Mouse (Mus musculus) B cell, adult 2 months (primary cell): ENCODE results near the gene Map4k1.

Source experiments
- DNase-seq, 2 experiments: peaks; one replicate each; pipeline ENCODE4 v3.0.0; 2022

The Map4k1 gene

DNA sequence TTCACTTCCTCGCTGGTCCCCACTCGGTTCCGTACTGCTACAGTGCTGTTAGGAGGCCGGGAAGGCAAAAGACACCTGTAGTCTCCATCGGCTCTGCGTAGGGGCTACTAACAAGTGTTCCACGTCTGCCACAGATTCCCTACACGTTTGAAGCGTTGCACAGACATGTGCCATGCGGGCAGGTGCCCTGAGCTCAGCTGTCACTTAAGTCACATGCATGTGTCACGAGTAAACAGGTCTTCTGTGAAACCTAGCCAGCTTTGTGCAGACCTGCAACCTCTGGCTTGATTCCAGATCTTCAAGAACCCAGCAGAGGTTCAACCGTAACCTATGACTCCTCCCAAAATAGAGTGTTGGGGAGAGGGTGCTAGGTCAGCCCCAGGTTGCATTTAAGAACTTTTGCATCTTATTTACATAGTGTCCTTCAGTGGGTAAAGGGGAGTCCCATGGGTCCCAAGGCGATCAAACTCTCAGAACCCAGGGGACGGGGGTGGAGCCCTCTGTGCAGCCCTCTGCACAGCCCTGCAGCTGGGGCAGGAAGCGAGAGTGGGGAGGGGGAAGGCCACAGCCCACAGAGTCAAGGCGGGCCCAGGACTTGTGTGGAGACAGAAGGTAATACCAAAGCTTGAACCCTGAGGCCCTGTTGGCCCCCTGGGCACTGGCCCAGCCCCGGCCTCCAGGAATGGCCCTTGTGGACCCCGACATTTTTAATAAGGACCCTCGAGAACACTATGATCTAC is 594 bp downstream of the Map4k1 start:
- peak; percentile 91 to 94 for DNase-seq

DNA sequence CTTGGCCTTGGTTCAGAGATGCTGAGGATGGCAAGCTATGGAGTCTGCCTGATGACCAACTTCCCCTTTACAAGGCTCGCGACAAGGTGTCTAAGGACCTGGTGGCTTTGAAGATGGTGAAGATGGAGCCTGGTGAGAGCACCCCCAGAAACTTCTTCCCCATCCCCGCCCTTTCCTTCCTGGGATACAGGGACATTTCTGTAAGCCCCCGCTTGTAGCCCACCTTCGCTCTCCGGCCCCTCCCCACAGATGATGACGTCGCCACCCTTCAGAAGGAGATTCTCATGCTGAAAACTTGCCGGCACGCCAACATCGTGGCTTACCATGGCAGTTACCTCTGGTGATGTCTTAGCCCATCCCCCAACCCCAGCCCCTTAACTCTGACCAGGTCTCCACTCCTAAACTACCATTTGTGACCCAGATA is 1.3 kb downstream of the Map4k1 start:
- peak; percentile 61 to 64 for DNase-seq

GRCm38 (mm10) chr7:28983849-28984248 is 2.0 kb downstream of the Map4k1 start:
- DNase-seq = no peak

DNA sequence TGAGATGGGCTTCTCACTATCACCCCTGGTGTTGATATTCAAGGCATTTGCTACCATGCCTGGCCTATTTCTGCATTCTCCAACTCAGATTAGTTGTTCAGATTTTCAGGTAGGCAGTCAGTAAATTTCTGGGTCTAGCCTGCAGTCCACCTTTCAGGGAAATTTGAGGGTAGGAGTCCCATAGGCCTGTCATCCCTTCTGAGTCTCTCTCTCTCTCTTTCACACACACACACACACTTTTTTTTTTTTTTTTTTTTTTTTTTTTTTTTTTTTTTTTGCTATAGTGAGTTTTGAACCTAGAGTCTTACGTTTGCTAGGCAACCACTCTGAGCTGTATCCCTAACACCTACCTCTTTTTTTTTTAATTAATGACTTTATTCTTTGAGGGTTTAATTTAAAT is 2.6 kb downstream of the Map4k1 start:
- no peak for DNase-seq

DNA sequence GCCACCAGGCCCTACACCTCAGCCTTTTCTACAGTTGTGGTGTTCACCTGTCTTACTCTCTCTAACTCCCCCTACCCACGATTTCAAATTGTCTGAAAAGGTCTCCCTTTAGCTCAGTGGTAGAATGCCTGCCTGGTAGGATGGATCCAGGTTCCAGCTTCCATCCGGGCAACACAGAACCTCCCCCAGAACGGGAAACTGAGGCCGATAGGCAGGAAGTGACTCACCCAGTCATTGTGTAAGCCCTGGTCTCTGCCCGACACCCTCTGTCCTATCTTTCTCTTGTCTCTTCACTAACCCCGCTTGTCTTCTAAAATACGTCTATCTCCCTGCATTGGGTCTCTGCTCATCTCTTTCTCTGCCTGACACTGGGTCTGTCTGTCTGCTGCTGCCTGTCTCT is 3.4 kb downstream of the Map4k1 start:
- DNase-seq = no peak

DNA sequence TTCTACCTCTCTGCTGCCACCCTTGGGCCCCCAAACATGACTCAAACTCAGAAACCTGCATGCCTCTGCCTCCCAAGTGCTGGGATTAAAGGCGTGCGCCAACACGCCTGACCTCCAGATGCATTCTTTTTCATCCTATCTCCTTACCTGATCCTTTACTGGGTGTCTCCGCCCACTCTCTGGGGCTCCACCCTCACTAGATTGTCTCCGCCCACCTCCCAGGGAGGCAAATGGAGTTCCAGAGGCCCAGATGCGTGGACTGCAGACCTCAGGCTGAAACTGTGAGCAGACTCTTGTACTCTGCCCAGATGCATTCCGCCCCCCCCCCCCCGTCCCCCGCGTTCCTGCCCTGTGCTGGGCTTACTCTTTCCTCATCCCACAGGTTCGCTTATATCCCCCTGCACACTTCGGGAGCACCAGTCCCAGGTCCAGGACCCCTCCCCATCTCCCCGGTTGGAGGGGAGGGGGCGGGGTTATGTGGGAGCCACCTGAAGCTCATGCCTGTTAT is 9.0 kb downstream of the Map4k1 start:
- DNase-seq = no peak

DNA sequence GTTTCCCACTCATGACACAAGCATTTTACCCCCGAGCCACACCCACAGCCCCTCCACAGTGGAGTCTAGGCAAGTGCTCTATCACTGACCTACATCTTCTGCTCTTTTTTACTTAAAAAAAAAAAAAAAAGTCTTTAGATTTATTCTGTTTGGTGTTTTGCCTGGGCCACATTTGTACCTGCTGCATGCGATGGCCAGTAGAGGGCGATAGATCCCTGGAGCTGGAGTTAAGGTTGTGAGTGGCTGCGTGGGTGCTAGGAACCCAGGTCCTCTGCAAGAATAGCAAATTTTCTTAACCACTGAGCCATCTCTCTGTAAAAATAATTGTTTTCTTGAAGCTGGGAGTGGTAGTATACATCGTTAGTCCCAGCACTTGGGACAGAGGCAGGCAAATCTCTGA is 9.8 kb downstream of the Map4k1 start:
- peak; percentile 61 to 62 for DNase-seq

DNA sequence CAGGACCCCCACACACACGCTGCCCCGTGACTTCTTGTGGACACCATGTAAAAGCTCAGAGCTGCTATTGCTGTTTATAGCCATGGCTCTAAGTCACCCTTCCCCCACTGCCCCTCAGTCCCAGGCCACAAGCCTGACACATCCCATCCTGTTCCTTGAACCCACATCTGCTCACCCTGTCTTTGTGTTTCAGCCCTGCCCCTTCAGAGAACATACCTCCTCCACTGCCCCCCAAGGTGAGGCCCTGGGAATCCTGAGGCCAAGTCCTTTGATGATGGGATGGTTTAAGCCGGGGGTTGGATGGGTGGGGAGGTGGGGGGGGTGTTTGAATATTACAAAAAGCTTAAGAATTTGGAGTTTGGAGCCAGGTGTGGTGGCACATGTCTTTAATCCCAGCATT is 11.1 kb downstream of the Map4k1 start:
- no peak for DNase-seq

- no peak for DNase-seq
Measured at GRCm38 (mm10) chr7:28993402-28993801, 11.6 kb downstream of the Map4k1 start.

DNA sequence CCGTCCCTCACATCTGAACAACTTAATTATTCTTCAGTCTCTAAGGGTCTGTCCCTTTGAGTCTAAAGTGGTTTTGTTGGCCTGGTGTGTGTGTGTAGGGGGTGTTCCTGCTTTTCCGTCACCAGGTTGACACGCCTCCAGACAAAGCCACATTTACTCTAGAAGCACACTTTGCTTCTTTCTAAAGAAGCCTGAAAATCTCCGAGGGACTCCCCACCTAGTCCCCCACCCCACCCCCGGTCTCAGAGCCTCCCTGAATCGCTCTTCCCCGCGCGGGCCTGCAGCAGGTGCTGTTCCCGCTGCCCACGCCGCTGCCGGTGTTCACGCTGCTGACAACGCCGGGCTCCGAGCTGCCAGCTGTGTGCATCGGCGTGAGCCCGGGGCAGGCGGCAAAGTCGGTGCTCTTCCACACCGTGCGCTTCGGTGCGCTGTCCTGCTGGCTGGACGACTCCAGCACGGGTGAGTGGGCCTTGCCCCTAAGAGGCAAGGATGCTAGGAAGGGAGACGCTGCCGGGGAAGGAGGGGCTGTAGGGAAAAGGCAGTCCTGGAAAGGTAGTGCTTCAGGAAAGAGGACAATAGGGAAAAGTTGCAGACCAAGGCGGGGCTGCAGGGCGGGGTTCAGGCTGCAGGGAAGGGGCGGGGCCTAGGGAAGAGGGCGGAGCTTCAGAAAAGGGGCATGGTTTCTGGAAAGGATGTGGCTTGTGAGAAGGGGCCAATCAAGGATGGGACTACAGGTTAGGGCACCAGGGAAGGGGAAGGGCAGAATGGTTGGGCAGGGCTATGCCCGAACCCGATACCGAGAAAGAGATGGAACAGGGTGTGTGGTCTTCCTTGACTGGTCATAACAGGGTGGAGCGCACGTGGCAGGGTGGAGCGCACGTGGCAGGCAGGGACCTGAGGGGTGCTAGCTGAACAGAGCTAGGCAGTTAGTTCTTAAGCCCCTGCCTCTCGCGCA is 19.1 kb downstream of the Map4k1 start:
- DNase-seq = peak; percentile 95 to 96

DNA sequence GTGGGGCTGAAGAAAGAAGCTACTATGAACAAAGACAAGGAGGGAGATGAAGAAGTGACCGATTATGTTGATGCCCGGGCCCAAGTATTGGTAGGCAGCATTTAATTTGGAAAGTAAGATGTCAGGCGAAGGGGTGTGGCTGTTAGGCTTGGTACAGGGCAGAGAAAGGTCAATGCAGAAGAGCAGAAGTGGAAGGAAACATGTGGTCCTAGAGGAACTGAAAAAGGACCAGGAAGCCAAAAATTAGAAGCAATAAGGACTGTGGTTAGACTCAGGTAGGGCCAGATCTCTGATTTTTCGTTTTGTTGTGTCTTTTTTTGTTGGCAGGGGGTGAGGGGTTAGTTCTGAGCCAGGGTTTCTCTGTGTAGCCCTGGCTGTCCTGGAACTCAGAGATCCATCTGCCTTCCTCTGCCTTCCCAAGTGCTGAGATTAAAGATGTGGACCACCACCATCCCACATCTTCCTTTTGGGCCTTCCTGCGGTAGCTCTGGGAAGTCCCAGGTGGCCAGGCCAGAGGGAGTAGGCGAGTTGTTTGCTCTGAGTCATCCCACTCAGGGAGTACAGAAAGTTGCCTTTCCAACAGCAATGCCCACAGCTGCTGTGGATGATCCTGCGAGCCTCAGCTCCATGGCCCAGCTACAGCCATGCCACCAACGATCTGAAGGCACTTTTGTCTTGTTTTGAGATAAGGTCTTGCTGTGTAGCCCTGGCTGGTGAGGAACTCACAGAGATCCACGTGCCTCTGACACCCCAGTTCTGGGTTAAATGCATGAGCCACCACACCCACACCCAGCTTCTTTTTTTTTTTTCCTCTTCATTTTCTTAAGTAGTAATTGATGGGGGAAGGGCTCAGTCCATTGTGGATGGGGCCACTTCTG is 25.6 kb downstream of the Map4k1 start:
- DNase-seq = peak; percentile 57 to 61

DNA sequence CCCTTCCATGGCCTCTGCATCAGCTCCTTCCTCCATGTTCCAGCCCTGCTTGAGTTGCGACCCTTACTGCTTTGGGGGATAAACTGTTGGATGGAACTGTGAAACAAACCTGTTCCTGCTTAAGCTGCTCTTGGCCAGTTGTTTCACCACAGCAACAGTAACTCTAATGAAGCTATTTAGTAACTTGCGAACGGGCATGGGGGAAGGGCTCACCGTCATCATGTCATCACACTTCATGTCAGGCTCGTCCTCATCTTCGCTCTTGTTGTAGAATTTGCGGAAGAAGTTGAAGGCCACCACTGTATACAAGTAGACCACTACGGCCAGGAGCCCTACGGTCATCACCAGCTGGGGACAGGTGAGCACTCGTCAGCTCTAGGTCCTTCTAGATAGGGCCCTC is 26.3 kb downstream of the Map4k1 start:
- no peak for DNase-seq

DNA sequence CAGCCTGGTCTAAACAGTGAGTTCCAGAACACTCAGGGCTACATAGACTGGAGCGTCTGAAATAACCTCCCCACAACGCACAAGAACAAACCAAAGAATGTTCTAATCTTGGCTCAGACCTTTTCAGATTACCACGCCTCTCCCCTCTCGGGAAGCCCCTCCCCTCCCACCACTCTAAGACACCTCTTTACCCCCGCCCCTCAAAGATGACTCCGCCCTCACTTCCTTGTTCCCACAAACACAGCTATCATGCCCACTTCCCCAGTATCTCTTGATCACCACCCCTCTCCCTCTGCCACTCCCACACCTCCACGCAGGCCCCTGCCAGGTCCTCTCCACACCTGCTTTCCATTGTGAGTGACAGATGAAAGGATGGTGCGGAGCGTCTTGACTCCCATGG is 26.9 kb downstream of the Map4k1 start:
- peak; percentile 48 to 63 for DNase-seq

- peak; percentile 40 to 45 for DNase-seq
Measured at GRCm38 (mm10) chr7:29014984-29015383, 33.1 kb downstream of the Map4k1 start.

GRCm38 (mm10) chr7:29016440-29016839 is 34.6 kb downstream of the Map4k1 start:
- no peak for DNase-seq

GRCm38 (mm10) chr7:29017222-29017621 is 35.4 kb downstream of the Map4k1 start:
- no peak for DNase-seq

DNA sequence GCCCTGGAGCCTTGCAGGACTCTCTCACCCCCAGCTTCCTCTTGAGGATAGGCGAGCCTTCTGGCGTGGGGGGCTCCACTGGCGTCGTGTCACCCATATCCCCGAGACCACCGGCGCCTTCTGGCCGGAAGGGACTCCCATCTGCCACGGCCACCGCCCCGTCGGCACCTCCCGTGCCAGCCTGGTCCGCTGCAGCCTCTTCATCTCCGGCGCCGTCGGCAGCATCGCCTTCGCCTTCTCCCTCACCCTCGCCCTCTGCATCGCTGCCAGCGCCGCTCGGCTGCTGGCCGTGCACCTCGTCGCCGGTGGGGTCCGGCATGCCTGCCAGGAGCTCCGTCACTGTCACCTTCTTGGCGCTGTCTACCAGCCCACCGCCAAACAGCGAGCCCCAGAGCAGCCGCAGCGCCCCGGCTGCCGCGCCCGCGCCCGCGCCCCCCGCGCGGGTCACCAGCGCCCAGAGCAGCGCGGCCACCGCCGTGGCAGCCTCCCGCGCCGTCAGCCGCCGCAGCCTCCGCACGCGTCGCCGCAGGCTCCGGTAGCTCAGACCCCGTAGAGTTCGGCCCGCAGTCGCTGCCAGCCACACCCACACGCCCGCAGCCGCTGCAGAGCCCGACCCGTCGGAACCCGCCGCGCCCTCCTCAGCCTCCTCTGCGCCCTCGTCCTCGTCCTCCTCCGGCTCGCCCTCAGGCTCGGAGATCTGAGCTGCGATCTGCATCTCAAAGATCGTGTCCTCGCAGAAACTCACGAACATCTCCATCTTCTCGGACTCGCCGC is 37.8 kb downstream of the Map4k1 start:
- peak; percentile 21 to 35 for DNase-seq

GRCm38 (mm10) chr7:29022479-29022878 is 40.6 kb downstream of the Map4k1 start:
- DNase-seq = no peak

GRCm38 (mm10) chr7:29023514-29023913 is 41.7 kb downstream of the Map4k1 start:
- no peak for DNase-seq

GRCm38 (mm10) chr7:29025566-29025965 is 43.7 kb downstream of the Map4k1 start:
- DNase-seq = peak; percentile 47 to 66

DNA sequence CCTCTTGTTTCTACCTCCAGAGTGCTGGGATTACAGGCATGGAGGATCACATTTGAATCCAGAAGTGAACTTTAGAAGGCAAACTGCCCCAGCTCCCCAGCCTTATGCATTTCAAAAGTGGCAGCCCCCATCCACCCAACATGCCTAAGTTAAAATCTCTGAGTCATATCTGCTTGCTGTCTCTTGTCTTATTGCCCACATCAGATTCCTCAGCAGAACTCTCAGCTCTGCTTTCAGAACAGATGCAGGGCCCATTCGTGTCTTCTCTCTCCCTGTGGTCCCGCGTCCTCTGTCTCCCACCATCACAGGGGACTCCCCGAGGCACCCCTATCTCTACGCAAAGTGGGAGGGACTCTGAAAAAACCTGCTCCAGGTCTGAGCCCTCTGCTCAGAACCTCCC is 44.3 kb downstream of the Map4k1 start:
- DNase-seq = no peak

DNA sequence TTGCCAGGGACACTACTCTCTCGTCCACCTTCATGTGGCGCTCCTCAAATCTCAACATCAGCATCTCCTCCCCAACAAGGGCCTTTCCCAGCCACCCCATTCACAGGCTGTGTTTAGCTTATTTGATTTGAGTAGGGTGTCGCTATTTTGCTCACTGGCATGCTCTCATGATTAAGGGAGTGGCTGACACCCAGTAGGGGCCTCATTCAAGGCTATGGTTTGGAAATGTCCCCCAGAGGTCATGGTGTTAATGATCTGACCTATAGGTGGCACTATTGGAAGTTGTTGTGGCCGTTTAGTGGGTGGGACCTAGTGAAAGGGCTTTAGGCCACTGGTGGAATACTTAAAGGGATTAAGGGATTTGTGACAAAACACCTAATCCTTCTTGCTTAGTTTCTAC is 45.0 kb downstream of the Map4k1 start:
- no peak for DNase-seq
